Mouse (Mus musculus) ES-CJ7 (cell line): ENCODE data around the gene Glud1.
A peak's percentile ranks its signal among the peaks of the same experiment; 100 is the strongest.

Experiments used
- DNase-seq: peaks from one replicate; pipeline ENCODE4 v3.0.0; 2011; ENCODE audit warnings: low read depth, low spot score

Gene Glud1

DNA sequence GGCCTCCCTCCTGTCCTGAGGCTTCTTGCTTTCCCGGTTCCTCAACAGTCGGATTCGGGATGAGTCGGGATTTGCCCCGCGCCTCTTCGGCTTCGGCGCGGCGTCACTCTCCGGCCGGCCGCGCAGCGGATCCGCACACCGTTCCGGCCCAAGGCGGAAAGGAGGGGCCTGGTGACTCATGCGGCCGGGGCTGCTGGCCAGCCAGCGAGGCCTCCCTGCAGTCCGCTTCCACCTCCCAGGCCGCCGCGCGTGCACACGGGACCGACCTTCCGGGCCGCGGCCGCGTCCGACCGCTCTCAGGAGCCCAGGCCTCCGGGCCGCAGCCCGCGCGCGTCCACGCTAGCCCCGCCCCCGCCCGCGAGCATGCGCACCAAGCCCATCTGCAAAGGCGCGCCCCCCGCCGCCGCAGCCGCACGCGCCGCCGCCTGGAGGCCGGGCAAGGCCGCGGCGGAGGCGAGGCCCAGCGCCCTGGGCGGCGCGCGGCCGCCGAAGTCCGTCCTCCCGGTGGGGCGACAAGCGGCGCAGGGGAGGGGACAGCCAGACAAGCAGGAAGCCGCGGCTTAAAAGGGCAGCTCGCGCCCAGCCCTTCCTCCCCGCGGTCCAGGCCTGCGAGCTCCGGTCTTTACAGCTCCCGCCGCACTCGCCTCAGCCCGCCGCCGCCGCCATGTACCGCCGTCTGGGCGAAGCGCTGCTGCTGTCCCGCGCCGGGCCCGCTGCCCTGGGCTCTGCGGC is at the start of gene Glud1, which contains the start of gene Shld2:
Glud1 (plus strand) TSS at position 494 of the 732 bp plus-strand sequence.
Shld2 (minus strand) TSS at position 260 of the 732 bp plus-strand sequence.
- peak; percentile 90 for DNase-seq

DNA sequence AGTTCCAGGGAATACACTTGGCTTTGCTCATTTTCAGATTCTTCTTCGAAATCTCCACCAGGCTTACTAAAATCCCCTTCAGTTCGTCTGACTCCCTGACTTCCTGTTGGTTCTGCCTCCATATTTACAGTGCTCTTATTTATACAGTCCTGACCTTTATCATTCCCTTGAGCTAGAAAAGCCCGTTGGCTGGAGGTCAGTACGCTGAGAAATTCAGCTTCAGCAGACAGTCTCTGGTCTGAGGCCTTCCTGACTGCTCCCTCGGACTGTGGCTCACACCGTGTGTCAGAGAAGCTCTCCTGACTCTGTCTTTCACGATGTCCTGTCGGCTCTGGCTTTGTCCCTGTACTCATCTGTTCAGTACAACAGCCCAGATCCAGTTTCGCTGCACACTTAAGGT is 42.5 kb upstream of the Glud1 start:
- peak; percentile 44 for DNase-seq

DNA sequence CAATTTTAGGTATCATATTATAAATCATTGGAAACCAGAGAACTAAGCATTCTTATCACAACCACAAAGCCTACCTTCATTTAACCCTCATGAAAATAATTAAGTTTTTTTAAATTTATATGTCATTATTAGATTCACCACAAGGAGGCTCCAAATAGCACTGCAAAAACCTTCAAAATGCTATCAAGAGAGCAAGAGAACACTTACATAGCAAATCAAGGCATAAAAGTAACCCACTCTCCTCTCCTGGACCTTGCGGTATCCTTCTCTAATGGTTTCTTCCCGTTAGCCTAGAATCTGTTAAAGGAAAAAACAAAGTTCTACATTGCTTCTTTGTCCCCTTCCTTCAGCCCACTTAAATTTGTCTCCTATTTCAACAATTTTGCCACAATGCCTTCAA is 37.2 kb upstream of the Glud1 start:
- peak; percentile 30 for DNase-seq

DNA sequence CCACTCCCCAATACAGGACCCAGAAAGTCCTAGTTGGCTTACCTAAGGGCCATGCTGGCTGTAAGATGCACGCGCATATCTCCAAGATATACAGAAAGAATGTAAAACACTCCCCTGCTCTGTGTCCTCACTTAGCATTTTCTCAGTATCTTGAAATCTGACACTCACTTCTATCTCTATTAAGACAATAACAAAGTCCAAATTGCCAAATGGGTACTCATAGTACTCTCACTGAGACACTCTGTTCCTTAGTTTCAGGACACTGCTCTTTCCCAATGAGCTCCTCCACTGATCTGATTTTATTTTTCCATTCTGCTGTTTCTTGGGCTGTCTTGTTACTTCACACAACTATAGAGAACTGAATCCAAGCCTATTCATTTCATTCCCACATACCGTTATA is 36.4 kb upstream of the Glud1 start:
- DNase-seq = no peak

DNA sequence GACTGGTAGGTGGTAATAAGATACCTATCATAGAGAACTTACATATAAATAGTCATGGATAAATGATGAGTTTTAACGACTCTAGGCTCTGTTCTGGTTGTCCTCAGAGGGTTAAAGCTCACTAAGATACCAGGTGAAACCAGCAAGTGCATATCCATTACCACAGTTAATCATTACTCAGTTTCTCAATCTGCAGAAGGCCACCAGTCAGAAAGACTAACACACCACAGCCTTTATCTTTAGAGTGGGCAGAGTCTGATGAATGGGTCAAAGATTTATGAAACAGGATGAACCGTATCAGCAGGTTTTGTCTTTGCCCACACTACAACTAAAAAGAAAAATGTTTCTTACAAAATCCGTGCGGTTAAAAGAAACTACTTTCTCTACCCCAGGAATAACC is 35.3 kb upstream of the Glud1 start:
- no peak for DNase-seq

DNA sequence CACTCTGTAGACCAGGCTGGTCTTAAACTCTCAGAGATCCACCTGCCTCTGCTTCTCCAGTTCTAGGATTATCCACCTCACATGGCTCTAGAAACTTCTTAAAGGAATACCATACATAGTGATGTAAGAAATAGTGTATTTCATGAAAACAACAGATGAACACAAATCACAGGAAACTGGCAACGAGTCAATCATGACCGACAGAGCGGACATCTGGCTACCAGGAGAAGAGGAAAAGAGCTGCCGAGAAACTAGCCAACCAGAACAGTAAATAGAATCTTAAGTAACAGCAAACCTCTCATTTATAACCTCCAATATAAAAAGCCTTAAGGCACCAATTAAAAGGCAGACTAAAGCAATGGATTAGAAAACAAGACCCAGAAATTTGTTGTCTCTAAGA is 30.8 kb upstream of the Glud1 start:
- DNase-seq = no peak

DNA sequence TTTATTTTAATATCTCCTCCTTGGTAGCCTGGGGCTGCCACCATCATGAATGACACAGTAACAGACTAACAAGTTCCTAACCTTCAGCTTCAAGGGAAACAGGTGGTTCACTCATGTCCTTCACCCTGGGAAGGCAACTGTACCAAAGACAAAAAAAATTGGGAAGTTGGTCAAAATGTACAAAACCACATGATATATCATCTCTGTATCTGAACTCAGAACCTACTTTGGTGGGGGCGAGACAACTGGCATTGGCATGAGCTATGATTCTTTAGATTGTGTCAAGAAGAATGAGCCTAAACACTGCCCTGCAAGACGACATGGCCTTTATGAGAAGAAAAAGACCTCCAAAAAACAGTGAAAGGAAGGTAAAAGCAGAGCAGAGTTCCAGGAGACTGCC is 29.7 kb upstream of the Glud1 start:
- DNase-seq = no peak

DNA sequence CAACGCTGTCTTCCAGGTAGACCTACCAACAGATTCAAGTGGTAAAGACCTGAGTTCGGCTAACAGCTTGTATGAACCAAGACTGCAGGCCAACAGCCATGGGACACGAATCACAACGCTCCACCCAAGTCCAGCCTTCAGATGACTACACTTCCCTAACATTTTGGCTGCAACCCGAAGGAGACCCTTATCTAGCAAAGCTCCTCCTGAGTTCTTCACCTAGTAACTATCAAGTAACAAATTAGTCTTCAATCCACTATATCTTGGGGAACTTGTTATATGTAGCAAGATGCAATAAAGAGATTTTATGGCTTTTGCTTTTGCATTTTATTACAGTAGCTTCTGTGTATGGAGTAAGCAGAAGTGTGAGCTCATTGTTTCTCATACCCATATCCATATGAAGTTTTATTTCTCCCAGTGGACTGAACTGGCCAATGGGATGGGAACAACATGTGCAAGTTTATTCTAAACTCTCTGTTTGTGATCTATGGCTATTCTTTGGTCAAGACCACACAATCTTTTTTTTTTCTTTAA is 28.7 kb upstream of the Glud1 start:
- DNase-seq = no peak

DNA sequence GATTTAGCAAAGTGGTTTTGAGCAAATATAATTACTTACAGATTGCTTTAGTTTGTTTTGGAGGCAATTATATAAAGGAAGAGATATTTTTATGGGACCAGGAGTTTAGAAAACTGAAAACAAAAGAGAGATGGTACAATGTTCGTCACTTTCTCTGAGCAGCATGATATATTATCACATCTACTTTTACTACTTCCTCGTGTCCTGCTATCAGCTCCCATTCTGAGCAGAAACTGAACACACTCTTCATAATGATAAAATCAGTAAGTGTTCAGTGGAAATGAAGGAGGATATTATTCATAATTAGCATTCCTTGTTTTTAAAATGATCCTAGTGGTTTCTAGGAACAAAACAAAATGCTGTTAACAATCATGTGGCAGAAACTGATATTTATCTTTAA is 22.1 kb upstream of the Glud1 start:
- no peak for DNase-seq

- DNase-seq = no peak
Observed at GRCm38 (mm10) chr14:34289259-34290015, 21.1 kb upstream of the Glud1 start.

DNA sequence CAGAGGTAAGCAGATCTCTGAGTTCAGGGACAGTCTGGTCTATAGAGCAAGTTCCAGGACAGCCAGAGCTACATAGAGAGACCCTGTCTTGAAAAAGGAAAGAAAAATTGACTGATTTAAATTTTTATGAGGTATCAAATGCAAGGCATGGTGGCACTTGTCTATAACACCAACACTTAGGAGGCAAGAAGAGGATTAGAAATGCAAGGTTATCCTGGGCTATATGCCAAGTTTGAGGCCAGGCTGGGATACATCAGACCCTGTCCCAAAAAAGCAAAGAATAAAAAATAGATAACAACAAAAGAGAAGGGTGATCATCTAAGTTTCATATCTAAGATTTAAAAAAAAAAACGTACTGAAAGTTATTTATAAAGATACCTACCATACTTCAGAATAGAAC is 20.3 kb upstream of the Glud1 start:
- no peak for DNase-seq

DNA sequence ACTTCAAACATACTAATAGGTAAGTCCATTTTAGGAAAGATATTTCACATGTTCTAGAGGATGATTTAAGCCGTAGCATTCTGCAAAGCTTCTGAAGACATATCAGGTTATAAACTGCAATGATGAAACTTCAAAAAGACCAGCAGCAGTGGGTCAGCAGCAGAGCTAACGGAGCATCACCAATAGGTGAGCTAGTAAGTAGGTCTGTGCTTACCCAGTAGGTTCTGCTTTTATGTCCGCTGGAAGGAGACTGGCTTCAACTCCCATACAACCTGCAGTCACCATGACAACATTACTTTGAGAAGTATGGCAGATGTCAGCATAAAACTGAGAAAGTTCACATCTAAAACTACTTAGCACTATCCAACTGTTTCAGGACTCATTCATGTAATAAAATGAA is 16.9 kb upstream of the Glud1 start:
- DNase-seq = no peak

GRCm38 (mm10) chr14:34296350-34296749 is 14.2 kb upstream of the Glud1 start:
- DNase-seq = no peak

- peak; percentile 54 for DNase-seq
Observed at GRCm38 (mm10) chr14:34297038-34297437, 13.5 kb upstream of the Glud1 start.

DNA sequence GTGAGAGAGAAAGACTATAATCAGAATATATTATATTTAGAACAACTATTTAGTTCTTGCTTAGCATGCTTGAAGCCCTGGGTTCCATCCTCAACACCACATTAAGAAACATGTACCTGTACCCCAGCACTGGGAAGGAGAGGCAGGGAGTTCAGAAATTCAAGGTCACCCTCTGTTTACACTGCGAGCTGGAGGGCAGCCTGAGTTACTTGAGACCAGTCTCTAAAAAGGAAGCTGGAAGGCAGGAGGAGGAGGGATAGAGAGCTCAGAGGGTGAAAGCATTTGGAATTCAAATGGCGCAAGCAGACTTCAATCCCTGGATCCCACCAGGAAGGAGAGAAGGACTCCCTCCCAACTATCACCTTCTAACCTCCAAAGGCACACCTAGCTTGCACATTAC is 12.9 kb upstream of the Glud1 start:
- DNase-seq = peak; percentile 86

- no peak for DNase-seq
Observed at GRCm38 (mm10) chr14:34298871-34299700, 11.4 kb upstream of the Glud1 start.

DNA sequence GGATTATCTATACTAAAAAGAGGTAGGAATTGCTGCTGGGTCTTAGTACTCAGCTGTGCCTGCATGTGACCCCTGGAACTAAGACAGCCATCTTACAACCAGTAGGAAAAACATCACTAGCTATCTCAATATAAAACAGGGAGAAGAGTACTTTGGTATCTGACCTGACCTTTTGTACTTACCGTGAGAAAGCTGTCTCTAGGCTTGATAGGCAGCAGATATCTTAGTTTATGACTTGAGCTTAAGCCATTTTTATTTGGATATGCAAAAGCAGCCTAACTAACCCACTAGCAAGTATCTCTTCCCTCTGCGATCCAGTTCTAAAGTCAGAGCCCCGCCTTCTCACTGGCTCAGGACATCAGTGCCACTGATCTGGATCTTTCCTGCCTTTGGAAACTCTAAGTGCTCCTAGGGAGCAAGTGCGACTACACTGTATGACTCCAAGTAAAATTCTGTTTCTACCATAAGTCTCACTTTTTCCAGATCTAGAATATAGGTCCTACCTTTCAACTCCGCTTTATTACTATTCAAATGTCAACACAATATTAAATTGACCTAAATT is 7.8 kb upstream of the Glud1 start:
- no peak for DNase-seq

DNA sequence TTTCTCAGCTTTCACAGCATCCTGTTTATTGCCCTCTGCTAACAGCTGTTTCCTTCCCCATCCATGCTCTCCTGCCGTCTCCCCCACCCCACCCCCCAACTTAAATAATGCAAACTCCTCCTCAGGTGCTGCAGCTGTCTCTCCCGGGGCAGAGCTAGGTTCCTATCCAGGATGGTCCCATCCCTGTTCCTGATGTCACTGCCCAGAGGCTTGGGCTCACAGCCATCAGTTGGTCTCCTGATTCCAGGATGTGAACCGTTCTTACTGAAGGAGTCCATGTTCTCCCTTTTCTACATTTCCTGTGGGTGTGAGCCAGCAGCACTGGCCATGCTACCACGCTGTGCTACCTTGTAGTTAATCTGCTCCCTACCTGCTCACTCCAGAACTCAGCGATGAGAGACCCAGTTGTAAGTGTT is 7.3 kb upstream of the Glud1 start:
- DNase-seq = peak; percentile 33

DNA sequence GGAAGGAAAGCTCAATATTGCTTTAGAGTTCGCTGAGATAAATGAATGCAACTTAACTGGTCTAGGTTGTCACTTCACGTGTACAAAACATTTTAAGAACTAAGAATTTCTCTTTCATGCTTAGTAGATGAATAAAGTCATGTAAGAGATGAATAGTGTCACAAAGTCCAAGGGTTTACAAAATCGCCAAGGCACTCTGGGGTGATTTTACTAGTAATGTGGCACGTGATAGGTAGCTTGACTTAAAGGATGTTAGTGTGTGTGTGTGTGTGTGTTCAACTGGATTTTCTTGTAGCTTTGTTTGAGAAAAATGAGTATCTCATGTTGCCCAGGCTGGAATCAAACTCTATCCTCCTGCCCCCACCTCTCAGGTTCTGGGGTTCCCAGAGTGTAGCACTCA is 1.3 kb upstream of the Glud1 start:
- no peak for DNase-seq

DNA sequence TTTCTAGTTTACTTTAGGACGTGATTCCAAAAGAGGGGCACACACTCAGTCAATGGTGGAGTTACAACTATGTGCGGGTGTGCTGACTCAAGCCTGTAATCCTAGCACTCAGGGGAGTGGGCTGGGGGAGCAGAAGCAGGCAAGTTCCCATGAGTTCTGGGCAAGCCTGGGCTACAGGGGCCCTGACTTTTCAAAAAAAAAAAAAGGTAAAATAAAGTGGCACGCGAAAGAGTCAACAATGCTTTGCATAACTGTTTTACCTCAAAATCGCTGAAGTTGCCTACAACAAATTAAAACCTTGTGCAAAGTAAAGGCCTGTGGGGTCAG is 657 bp upstream of the Glud1 start:
- peak; percentile 30 for DNase-seq

DNA sequence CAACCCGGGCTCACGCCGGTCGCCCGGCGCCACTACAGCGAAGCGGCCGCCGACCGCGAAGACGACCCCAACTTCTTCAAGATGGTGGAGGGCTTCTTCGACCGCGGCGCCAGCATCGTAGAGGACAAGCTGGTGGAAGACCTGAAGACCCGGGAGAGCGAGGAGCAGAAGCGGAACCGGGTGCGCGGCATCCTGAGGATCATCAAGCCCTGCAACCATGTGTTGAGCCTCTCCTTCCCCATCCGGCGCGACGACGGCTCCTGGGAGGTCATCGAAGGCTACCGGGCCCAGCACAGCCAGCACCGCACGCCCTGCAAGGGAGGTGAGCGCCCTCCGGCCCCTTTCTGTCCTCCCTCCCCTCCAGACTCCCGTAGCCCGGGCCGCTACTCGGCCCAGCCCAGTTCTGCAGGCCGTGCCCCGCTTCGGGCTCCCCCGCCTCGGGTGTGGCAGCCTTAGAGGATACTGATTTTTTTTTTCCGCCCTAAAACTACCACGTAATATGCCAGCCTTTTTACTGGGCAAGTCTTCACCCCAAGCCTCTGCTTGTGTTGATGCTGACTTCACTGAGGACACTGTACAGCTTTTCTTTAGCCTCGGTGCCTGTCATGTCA is 599 bp downstream of the Glud1 start:
- DNase-seq = peak; percentile 23
